Mouse (Mus musculus): ENCODE data around the gene Hmga1b.

DNA sequence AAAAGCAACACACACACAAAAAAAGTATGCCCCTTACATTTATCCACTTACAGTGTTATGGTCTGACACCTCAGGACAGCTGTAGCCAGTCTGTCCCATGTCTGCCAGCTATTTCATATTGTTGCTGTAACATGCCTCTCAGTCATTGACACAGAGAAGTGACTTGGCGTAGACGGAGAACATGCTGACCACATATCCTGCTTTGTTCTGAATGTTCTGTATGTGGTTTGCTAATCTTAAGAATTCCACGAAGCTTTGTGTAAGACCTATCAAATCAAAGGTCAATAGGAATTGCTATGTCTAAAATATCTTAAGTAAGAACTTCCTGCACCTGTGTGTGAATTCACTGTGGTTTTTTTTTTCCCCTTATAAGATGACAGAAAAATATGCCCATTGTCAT, 35.6 kb downstream of the Hmga1b start:
- TF ChIP-seq MYOG (IDR thresholded peaks at IDR 0.05; ENCODE audit: control insufficient read depth in 1 of 3, insufficient read depth in 1 of 3, insufficient read length in 2 of 3, low read depth in 2 of 3) = no peak
- no peak for TF ChIP-seq POLR2AphosphoS2 (IDR thresholded peaks at IDR 0.05; ENCODE audit: insufficient read length, low read depth)
- no peak for TF ChIP-seq MYOD1 (IDR thresholded peaks at IDR 0.05; ENCODE audit: control insufficient read depth in 1 of 3, insufficient read length in 2 of 3, low read depth in 2 of 3)

Data from myocyte (in vitro differentiated cells).